Mouse (Mus musculus) stomach, postnatal 0 days (tissue): ENCODE results near the gene Ntrk1. TPM values are rescaled to one million over a fixed set of nuclear protein-coding genes. Genes with fewer than 3 reads are reported as not detected.

ENCODE experiments used
- ATAC-seq: fragments of 200-750 bp; cut with Nextera tagmentation; 2 replicates; pipeline ENCODE4 v1.8.0; 2017; ENCODE audit not compliant: low FRiP score, low TSS enrichment
- DNase-seq: peaks from one replicate; pipeline ENCODE4 v3.0.0-alpha.2; 2016; ENCODE audit warnings: low spot score
- H3K27ac ChIP-seq: fragments of 300-500 bp; sonication (generic); replicated peaks from 2 replicates; pipeline ENCODE4 v1.5.1; 2014; ENCODE audit warnings: mild to moderate bottlenecking, control low read depth
- H3K27me3 ChIP-seq: fragments of 300-500 bp; sonication (generic); 2 replicates; pipeline ENCODE4 v1.6.1; 2014; ENCODE audit warnings: low read length; ENCODE audit not compliant: control insufficient read depth, insufficient read depth
- H3K36me3 ChIP-seq: fragments of 300-500 bp; sonication (generic); 2 replicates; pipeline ENCODE4 v1.6.1; 2014; ENCODE audit warnings: low read length, mixed read lengths; ENCODE audit not compliant: control insufficient read depth, insufficient read depth
- H3K4me1 ChIP-seq: fragments of 300-500 bp; sonication (generic); replicated peaks from 2 replicates; pipeline ENCODE4 v1.6.1; 2014; ENCODE audit warnings: antibody characterized with exemption; ENCODE audit not compliant: control insufficient read depth, insufficient read depth
- H3K4me2 ChIP-seq: fragments of 300-500 bp; sonication (generic); replicated peaks from 2 replicates; pipeline ENCODE4 v1.6.1; 2014; ENCODE audit warnings: low read depth, mild to moderate bottlenecking, control low read depth, moderate library complexity
- H3K4me3 ChIP-seq: fragments of 300-500 bp; sonication (generic); 2 replicates; pipeline ENCODE4 v1.5.1; 2014; ENCODE audit warnings: low read depth, low read length, control low read depth
- H3K9ac ChIP-seq: fragments of 300-500 bp; sonication (generic); 2 replicates; pipeline ENCODE4 v1.6.1; 2014; ENCODE audit warnings: mild to moderate bottlenecking, low read length, control low read depth, mixed read lengths
- H3K9me3 ChIP-seq: fragments of 300-500 bp; sonication (generic); 2 replicates; pipeline ENCODE4 v1.6.1; 2016; ENCODE audit warnings: low read length; ENCODE audit not compliant: control insufficient read depth
- CTCF ChIP-seq: IDR thresholded peaks from 2 replicates; pipeline ENCODE4 v1.5.1; 2016; ENCODE audit warnings: antibody characterized with exemption, low read depth, mild to moderate bottlenecking, moderate library complexity
- EP300 ChIP-seq: optimal IDR thresholded peaks from 2 replicates; pipeline ENCODE3; 2016; ENCODE audit warnings: antibody characterized with exemption
- WGBS: fragments of 180-500 bp; shearing (Covaris S2); extraction: QIAGEN DNeasy Blood & Tissue Kit; methylation state at CpG from one replicate; pipeline ENCODE4 v1.1.7; 2014; 5-methylcytosine and 5-hydroxymethylcytosine counted together
- polyA plus RNA-seq: library from polyadenylated mRNA; unstranded; fragments of >200 nt; fragmentation: Nextera tagmentation; extraction: Ambion mirVana; gene quantifications from 2 replicates; pipeline ENCODE4 v1.2.1, GENCODE M21; 2015

Ntrk1 gene
- polyA plus RNA-seq = 0.39 and 0.41 TPM in 2 replicates

- Histone ChIP-seq H3K4me2 (peak within 1 kb of the TSS; percentile 39), H3K9me3 (no peaks in the 10 kb centered on the region), H3K4me1 (no peaks in the 10 kb centered on the region; the same call in 1 of the 2 replicates), H3K27ac (no peak within 1 kb of the TSS), H3K27me3 (peaks cover 16% of the 10 kb centered on the region), H3K36me3 (no peaks in the 10 kb centered on the region), H3K4me3 (peak within 1 kb of the TSS; percentile 25), H3K9ac (peak within 1 kb of the TSS; percentile 27; the same call in 1 of the 2 replicates)
- WGBS = 2% methylated on average over 28 of the region's 47 CpGs
- TF ChIP-seq EP300 = no peak
- TF ChIP-seq CTCF = no peak; the same call in 1 of the 2 replicates
- ATAC-seq (peak; percentile 39; the same call in 1 of the 2 replicates), DNase-seq (peak; percentile 39)
Measured at GRCm38 (mm10) chr3:87794922-87795325, at the start of gene Ntrk1. Gene Ntrk1 (minus strand): TSS chr3:87795162.

GRCm38 (mm10) chr3:87840858-87841257 is 45.9 kb upstream of the Ntrk1 start:
- no peaks in the 10 kb centered on the region for H3K9me3 ChIP-seq
- no peaks in the 10 kb centered on the region for H3K36me3 ChIP-seq
- DNase-seq = no peak
- no peak overlapping the region for H3K27ac ChIP-seq
- no peaks in the 10 kb centered on the region for H3K27me3 ChIP-seq
- H3K4me3 ChIP-seq = no peak overlapping the region
- H3K9ac ChIP-seq = no peak overlapping the region
- no peak overlapping the region for H3K4me2 ChIP-seq
- TF ChIP-seq EP300 = no peak
- ATAC-seq = no peak
- H3K4me1 ChIP-seq = no peaks in the 10 kb centered on the region

- peak; percentile 76 for DNase-seq
Measured at GRCm38 (mm10) chr3:87838622-87839021, 43.7 kb upstream of the Ntrk1 start.

GRCm38 (mm10) chr3:87833482-87833881 is 38.5 kb upstream of the Ntrk1 start:
- no peak overlapping the region for H3K4me2 ChIP-seq
- no peak overlapping the region for H3K4me3 ChIP-seq
- H3K36me3 ChIP-seq = no peaks in the 10 kb centered on the region
- no peak overlapping the region for H3K9ac ChIP-seq
- TF ChIP-seq CTCF (peak; percentile 53), EP300 (no peak)
- H3K27me3 ChIP-seq = no peaks in the 10 kb centered on the region
- H3K9me3 ChIP-seq = no peaks in the 10 kb centered on the region
- whole genome bisulfite sequencing = 61% methylated on average over 5 of the region's 5 CpGs
- no peaks in the 10 kb centered on the region for H3K4me1 ChIP-seq
- no peak overlapping the region for H3K27ac ChIP-seq
- DNase-seq (no peak), ATAC-seq (no peak)

More at GRCm38 (mm10) chr3:87838622-87839021, 43.7 kb upstream of the Ntrk1 start:
- 5% methylated on average over 4 of the region's 4 CpGs for WGBS
- no peaks in the 10 kb centered on the region for H3K36me3 ChIP-seq
- no peaks in the 10 kb centered on the region for H3K9me3 ChIP-seq
- no peak overlapping the region for H3K9ac ChIP-seq
- H3K4me1 ChIP-seq = no peaks in the 10 kb centered on the region
- peak; percentile 29; the same call in 1 of the 2 replicates for ATAC-seq
- no peak overlapping the region for H3K4me2 ChIP-seq
- TF ChIP-seq EP300 (no peak), CTCF (peak; percentile 95)
- H3K4me3 ChIP-seq = no peak overlapping the region
- no peak overlapping the region for H3K27ac ChIP-seq
- no peaks in the 10 kb centered on the region for H3K27me3 ChIP-seq

- WGBS = 81% methylated on average over 7 of the region's 7 CpGs
- H3K9ac ChIP-seq = no peak overlapping the region
- no peak for DNase-seq
- H3K4me3 ChIP-seq = no peak overlapping the region
- H3K9me3 ChIP-seq = no peaks in the 10 kb centered on the region
- H3K27me3 ChIP-seq = no peaks in the 10 kb centered on the region
- no peaks in the 10 kb centered on the region for H3K36me3 ChIP-seq
- no peak for ATAC-seq
- H3K4me1 ChIP-seq = no peaks in the 10 kb centered on the region
- H3K4me2 ChIP-seq = no peak overlapping the region
- TF ChIP-seq CTCF (no peak), EP300 (no peak)
- no peak overlapping the region for H3K27ac ChIP-seq
Measured at GRCm38 (mm10) chr3:87832109-87832859, 37.3 kb upstream of the Ntrk1 start.

- Histone ChIP-seq H3K9ac (no peak overlapping the region), H3K27me3 (no peaks in the 10 kb centered on the region), H3K4me3 (no peak overlapping the region), H3K36me3 (no peaks in the 10 kb centered on the region), H3K4me1 (no peaks in the 10 kb centered on the region), H3K27ac (no peak overlapping the region), H3K9me3 (no peaks in the 10 kb centered on the region), H3K4me2 (no peak overlapping the region)
- DNase-seq = no peak
- TF ChIP-seq CTCF (no peak), EP300 (no peak)
- WGBS = 49% methylated on average over 10 of the region's 10 CpGs
- ATAC-seq = no peak
Measured at GRCm38 (mm10) chr3:87829025-87829424, 34.1 kb upstream of the Ntrk1 start.
